Mouse (Mus musculus): Measurements from ENCODE around the gene Myoz1. TPM values are rescaled to one million over a fixed set of nuclear protein-coding genes. Genes with fewer than 3 reads are reported as not detected.
"Not testable (repeated sequence)": the region's sequence is repeated elsewhere in the genome, so short reads cannot be mapped to it uniquely, and the experiment has no call there.

The Myoz1 gene
- total and polyA plus RNA-seq, 3 experiments = 0.15 TPM; not detected in 1

DNA sequence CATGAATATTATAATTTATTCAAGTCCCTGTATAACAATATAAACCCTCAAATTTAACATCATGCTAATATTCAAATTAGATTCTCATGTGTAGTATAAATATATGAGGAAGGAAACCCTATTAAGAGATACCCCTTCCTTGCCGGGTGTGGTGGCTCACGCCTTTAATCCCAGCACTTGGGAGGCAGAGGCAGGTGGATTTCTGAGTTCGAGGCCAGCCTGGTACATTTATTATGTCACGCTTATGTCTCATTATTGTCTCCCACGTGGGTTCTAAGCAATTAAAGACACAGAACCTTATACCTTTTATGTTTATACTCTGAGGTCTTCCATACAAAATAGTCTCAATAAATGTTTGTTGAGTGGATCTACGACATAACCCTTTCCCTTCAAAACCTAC lies 17.6 kb downstream of the Myoz1 start:
- peaks cover 13% of the 10 kb centered on the region for H3K79me2 ChIP-seq (ENCODE audit: control insufficient read depth, insufficient read depth, low read length, poor library complexity)
- H3K27me3 ChIP-seq (ENCODE audit: control insufficient read depth in 1 of 2, insufficient read depth in 2 of 2, low read length in 2 of 2) = no peaks in the 10 kb centered on the region
- peak; percentile 68 for DNase-seq (ENCODE audit: low read depth, low spot score)
- H3K9me3 ChIP-seq (replicated peaks; ENCODE audit: insufficient read depth, low read length) = no peaks in the 10 kb centered on the region
- no peak overlapping the region for H3K4me3 ChIP-seq (ENCODE audit: control insufficient read depth in 1 of 2, insufficient read depth in 1 of 2, low read depth in 2 of 2, low read length in 2 of 2)
- H3K27ac ChIP-seq (ENCODE audit: control insufficient read depth, low read depth, low read length) = no peak overlapping the region
- peaks cover 2 to 9% of the 10 kb centered on the region in 2 experiments; a peak in 3 of 4 replicates for H3K4me1 ChIP-seq (ENCODE audit: control insufficient read depth in 1 of 2, insufficient read depth in 2 of 2, low read length in 2 of 2)
- TF ChIP-seq SIN3A (IDR thresholded peaks at IDR 0.05; ENCODE audit: low read length) (0 out of 2 replicates have a peak, but pooled peaks have one; percentile 18), ZNF384 (IDR thresholded peaks at IDR 0.05; ENCODE audit: low read depth, low read length) (no peak), MAFK (IDR thresholded peaks at IDR 0.05; ENCODE audit: borderline replicate concordance, low read depth, low read length) (peak; percentile 76), JUND (IDR thresholded peaks at IDR 0.05; ENCODE audit: low read depth, low read length) (no peak), POLR2A (IDR thresholded peaks at IDR 0.05; ENCODE audit: control insufficient read depth in 1 of 2, insufficient read depth in 1 of 2, low read depth in 1 of 2, low read length in 2 of 2, poor library complexity in 1 of 2) (0 out of 4 replicates have a peak, but pooled peaks of 1 of the 2 experiments have one; percentile 20), MYC (IDR thresholded peaks at IDR 0.05; ENCODE audit: low read depth, low read length) (peak; percentile 66; the same call in 1 of the 2 replicates), MXI1 (IDR thresholded peaks at IDR 0.05; ENCODE audit: low read depth, low read length) (peak; percentile 43; the same call in 1 of the 2 replicates), EP300 (IDR thresholded peaks at IDR 0.05; ENCODE audit: low read depth in 1 of 2, low read length in 2 of 2) (no peak), TBP (IDR thresholded peaks at IDR 0.05; ENCODE audit: low read depth, low read length) (peak; percentile 99)
- peaks cover 0 to 14% of the 10 kb centered on the region in 2 experiments; a peak in 2 of 4 replicates for H3K36me3 ChIP-seq (ENCODE audit: control insufficient read depth in 1 of 2, insufficient read depth in 2 of 2, low read length in 2 of 2)
- H3K9ac ChIP-seq (ENCODE audit: control insufficient read depth, low read depth, low read length, poor library complexity, severe bottlenecking) = no peak overlapping the region

DNA sequence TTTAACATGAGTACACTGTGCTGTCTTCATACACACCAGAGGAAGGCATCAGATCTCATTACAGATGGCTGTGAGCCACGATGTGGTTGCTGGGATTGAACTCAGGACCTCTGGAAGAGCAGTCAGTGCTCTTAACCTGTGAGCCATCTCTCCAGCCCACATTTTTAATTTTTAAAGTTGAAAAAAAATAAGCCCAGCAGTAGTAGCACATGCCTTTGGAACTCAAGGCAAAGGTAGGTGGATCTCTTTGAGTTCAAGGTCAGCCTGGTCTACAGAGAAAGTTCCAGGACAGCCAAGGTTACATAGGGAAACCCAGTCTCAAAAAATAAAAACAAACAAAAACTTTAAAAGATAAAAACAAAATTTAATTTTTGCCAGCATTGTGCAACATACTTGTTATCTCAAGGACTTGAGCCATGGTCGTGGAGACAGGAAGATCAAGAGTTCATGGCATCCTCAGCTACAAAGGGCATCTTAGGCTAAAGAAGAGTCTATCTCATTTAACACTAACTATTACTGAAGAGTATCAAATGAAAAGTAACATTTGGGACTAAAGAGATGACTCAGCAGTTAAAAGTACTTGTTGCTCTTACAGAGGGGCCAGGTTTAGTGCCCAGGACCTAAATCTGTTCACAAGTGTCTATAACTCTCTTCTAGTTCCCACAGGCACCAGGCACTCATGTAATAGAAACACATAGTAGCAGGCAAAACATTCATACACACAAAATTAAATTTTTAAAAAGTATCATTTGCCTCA lies 18.3 kb downstream of the Myoz1 start:
- H3K27ac ChIP-seq (ENCODE audit: control insufficient read depth, low read depth, low read length) = no peak overlapping the region
- no peak overlapping the region for H3K4me3 ChIP-seq (ENCODE audit: control insufficient read depth in 1 of 2, insufficient read depth in 1 of 2, low read depth in 2 of 2, low read length in 2 of 2)
- no peaks in the 10 kb centered on the region for H3K9me3 ChIP-seq (replicated peaks; ENCODE audit: insufficient read depth, low read length)
- no peak overlapping the region for H3K9ac ChIP-seq (ENCODE audit: control insufficient read depth, low read depth, low read length, poor library complexity, severe bottlenecking)
- peak; percentile 40 for DNase-seq (ENCODE audit: low read depth, low spot score)
- TF ChIP-seq RCOR1 (IDR thresholded peaks at IDR 0.05; ENCODE audit: low read depth, low read length) (no peak), MAFK (IDR thresholded peaks at IDR 0.05; ENCODE audit: borderline replicate concordance, low read depth, low read length) (peak; percentile 76), TBP (IDR thresholded peaks at IDR 0.05; ENCODE audit: low read depth, low read length) (peak; percentile 80)
- H3K4me1 ChIP-seq (ENCODE audit: control insufficient read depth in 1 of 2, insufficient read depth in 2 of 2, low read length in 2 of 2) = peaks cover 2 to 9% of the 10 kb centered on the region in 2 experiments; a peak in 3 of 4 replicates
- no peaks in the 10 kb centered on the region for H3K27me3 ChIP-seq (ENCODE audit: control insufficient read depth in 1 of 2, insufficient read depth in 2 of 2, low read length in 2 of 2)
- H3K79me2 ChIP-seq (ENCODE audit: control insufficient read depth, insufficient read depth, low read length, poor library complexity) = peaks cover 13% of the 10 kb centered on the region
- peaks cover 0 to 14% of the 10 kb centered on the region in 2 experiments; a peak in 2 of 4 replicates for H3K36me3 ChIP-seq (ENCODE audit: control insufficient read depth in 1 of 2, insufficient read depth in 2 of 2, low read length in 2 of 2)

DNA sequence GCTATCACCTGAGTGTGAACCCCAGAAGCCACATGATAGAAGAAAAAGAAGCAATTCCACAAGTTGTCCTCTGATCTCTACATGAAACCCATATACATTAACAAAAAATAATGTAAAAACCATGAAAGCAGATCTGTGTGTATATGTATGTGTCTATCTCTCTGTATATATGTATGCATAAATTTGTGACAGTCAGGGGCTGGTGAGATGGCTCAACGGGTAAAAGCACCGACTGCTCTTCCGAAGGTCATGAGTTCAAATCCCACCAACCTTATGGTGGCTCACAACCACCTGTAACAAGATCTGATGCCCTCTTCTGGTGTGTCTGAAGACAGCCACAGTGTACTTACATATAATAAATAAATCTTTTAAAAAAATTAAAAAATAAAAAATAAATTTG lies 19.4 kb downstream of the Myoz1 start:
- TF ChIP-seq MAFK (IDR thresholded peaks at IDR 0.05; ENCODE audit: borderline replicate concordance, low read depth, low read length) = 0 out of 2 replicates have a peak, but pooled peaks have one; percentile 29
- TF ChIP-seq TBP (IDR thresholded peaks at IDR 0.05; ENCODE audit: low read depth, low read length) = peak; percentile 98
- Histone ChIP-seq H3K36me3 (ENCODE audit: control insufficient read depth in 1 of 2, insufficient read depth in 2 of 2, low read length in 2 of 2) (peaks cover 0 to 12% of the 10 kb centered on the region in 2 experiments; a peak in 2 of 4 replicates), H3K79me2 (ENCODE audit: control insufficient read depth, insufficient read depth, low read length, poor library complexity) (peaks cover 13% of the 10 kb centered on the region)
- not testable (repeated sequence) for H3K9ac ChIP-seq (ENCODE audit: control insufficient read depth, low read depth, low read length, poor library complexity, severe bottlenecking); H3K4me1 ChIP-seq (ENCODE audit: control insufficient read depth in 1 of 2, insufficient read depth in 2 of 2, low read length in 2 of 2); H3K9me3 ChIP-seq (replicated peaks; ENCODE audit: insufficient read depth, low read length); H3K27me3 ChIP-seq (ENCODE audit: control insufficient read depth in 1 of 2, insufficient read depth in 2 of 2, low read length in 2 of 2); H3K4me3 ChIP-seq (ENCODE audit: control insufficient read depth in 1 of 2, insufficient read depth in 1 of 2, low read depth in 2 of 2, low read length in 2 of 2); H3K27ac ChIP-seq (ENCODE audit: control insufficient read depth, low read depth, low read length)
- DNase-seq (ENCODE audit: low read depth, low spot score) = peak; percentile 29
